Mouse (Mus musculus) layer of hippocampus, adult 2 months (tissue): ENCODE measurements at regions not wholly inside any gene's neighbourhood (a gene's known extent, or its start where the extent isn't known, plus 50 kb on each side); places are given as distances from the start of the nearest gene placed in this dataset.
"Not testable (repeated sequence)": the region's sequence is repeated elsewhere in the genome, so short reads cannot be mapped to it uniquely, and the experiment has no call there.

Experiments
- DNase-seq, 2 experiments: peaks; one replicate each; pipeline ENCODE4 v3.0.0; 2022; ENCODE audit warnings: low spot score in 2 of 2
- H3K27ac ChIP-seq: fragments of 200-600 bp; 2 replicates; pipeline ENCODE4 v1.8.1; 2022
- H3K4me3 ChIP-seq: fragments of 200-600 bp; 2 replicates; pipeline ENCODE4 v1.8.1; 2022; ENCODE audit warnings: mild to moderate bottlenecking
- CTCF ChIP-seq: fragments of 200-600 bp; conservative IDR thresholded peaks from 2 replicates; pipeline ENCODE4 v1.8.1; 2022; ENCODE audit warnings: antibody characterized with exemption, mild to moderate bottlenecking, moderate library complexity

- H3K4me3 ChIP-seq: no peak overlapping the region
- no peak for TF ChIP-seq CTCF
- H3K27ac ChIP-seq: no peak overlapping the region
- no peak for DNase-seq
Measured at GRCm38 (mm10) chr1:141716953-141717352, 1471.0 kb downstream of the Kcnt2 start.

GRCm38 (mm10) chr1:141717510-141717909 lies 1471.6 kb downstream of the Kcnt2 start:
- H3K27ac ChIP-seq: no peak overlapping the region
- DNase-seq: no peak
- no peak for TF ChIP-seq CTCF
- H3K4me3 ChIP-seq: no peak overlapping the region

- no peak for DNase-seq
- Histone ChIP-seq H3K27ac (no peak overlapping the region), H3K4me3 (no peak overlapping the region)
- TF ChIP-seq CTCF: no peak
Measured at GRCm38 (mm10) chr1:141741299-141741698, 1495.3 kb downstream of the Kcnt2 start.

GRCm38 (mm10) chr1:141776059-141776458 lies 1530.1 kb downstream of the Kcnt2 start:
- no peak for DNase-seq
- Histone ChIP-seq H3K27ac (no peak overlapping the region), H3K4me3 (no peak overlapping the region)
- TF ChIP-seq CTCF: no peak

GRCm38 (mm10) chr1:141783367-141783766 lies 1537.4 kb downstream of the Kcnt2 start:
- no peak for TF ChIP-seq CTCF
- no peak overlapping the region for H3K4me3 ChIP-seq
- no peak overlapping the region for H3K27ac ChIP-seq
- peak; percentile 9 to 11 for DNase-seq

- DNase-seq: peak in 1 of 2 experiments; percentile 4
- no peak for TF ChIP-seq CTCF
Measured at GRCm38 (mm10) chr1:141813315-141814158, 1567.6 kb downstream of the Kcnt2 start.

GRCm38 (mm10) chr1:141831444-141831843 lies 1585.5 kb downstream of the Kcnt2 start:
- H3K4me3 ChIP-seq: no peak overlapping the region
- TF ChIP-seq CTCF: no peak
- DNase-seq: no peak
- H3K27ac ChIP-seq: no peak overlapping the region

More at GRCm38 (mm10) chr1:141813315-141814158, 1567.6 kb downstream of the Kcnt2 start:
- Histone ChIP-seq H3K4me3 (no peak overlapping the region), H3K27ac (peak overlapping the region; percentile 49)

- Histone ChIP-seq H3K4me3 (no peak overlapping the region), H3K27ac (no peak overlapping the region)
- TF ChIP-seq CTCF: no peak
- DNase-seq: no peak
Measured at GRCm38 (mm10) chr1:141842547-141842946, 1596.6 kb downstream of the Kcnt2 start.

- not testable (repeated sequence) for H3K4me3 ChIP-seq, DNase-seq, H3K27ac ChIP-seq
Measured at GRCm38 (mm10) chr1:141853841-141854240, 1607.9 kb downstream of the Kcnt2 start.

- Histone ChIP-seq H3K27ac (no peak overlapping the region), H3K4me3 (no peak overlapping the region)
- TF ChIP-seq CTCF: no peak
- DNase-seq: no peak
Measured at GRCm38 (mm10) chr1:141884356-141884755, 1638.4 kb downstream of the Kcnt2 start.

- no peak overlapping the region for H3K27ac ChIP-seq
- DNase-seq: no peak
- no peak overlapping the region for H3K4me3 ChIP-seq
- TF ChIP-seq CTCF: no peak
Measured at GRCm38 (mm10) chr1:141897924-141898455, 1652.0 kb downstream of the Kcnt2 start.

GRCm38 (mm10) chr1:141911714-141912398 lies 1665.9 kb downstream of the Kcnt2 start:
- DNase-seq: peak in 1 of 2 experiments; percentile 3
- H3K4me3 ChIP-seq: no peak overlapping the region

GRCm38 (mm10) chr1:141926194-141926593 lies 1680.2 kb downstream of the Kcnt2 start:
- no peak for TF ChIP-seq CTCF
- H3K27ac ChIP-seq: no peak overlapping the region
- no peak for DNase-seq
- H3K4me3 ChIP-seq: no peak overlapping the region

More at GRCm38 (mm10) chr1:141911714-141912398, 1665.9 kb downstream of the Kcnt2 start:
- no peak for TF ChIP-seq CTCF
- no peak overlapping the region for H3K27ac ChIP-seq
